8 mouse cellular contexts compared by ENCODE assay signal in genomic region chr6:33929342-33930086, GRCm38 (mm10).
DNase-seq lines count a peak whose midpoint lies in the region; ATAC-seq and TF ChIP-seq lines count a peak whose summit lies in the region.

No protein-coding gene starts in this region.

- 29% methylated on average over 13 of the region's 13 CpGs for WGBS in forebrain, embryonic 11.5 days
- 18% methylated on average over 13 of the region's 13 CpGs for WGBS in heart, embryonic 15.5 days
- 21% methylated on average over 13 of the region's 13 CpGs for WGBS in liver, embryonic 13.5 days (ENCODE audit: insufficient replicate concordance)
- WGBS in neural tube, embryonic 14.5 days, result 22% methylated on average over 13 of the region's 13 CpGs

- H3K27me3 ChIP-seq in forebrain, embryonic 11.5 days (ENCODE audit: control insufficient read depth, insufficient read depth, low read length), result no peaks in the 10 kb centered on the region
- H3K27me3 ChIP-seq in heart, embryonic 15.5 days, result no peaks in the 10 kb centered on the region
- H3K27me3 ChIP-seq in liver, embryonic 13.5 days, result no peaks in the 10 kb centered on the region
- H3K27me3 ChIP-seq in neural tube, embryonic 14.5 days (ENCODE audit: control insufficient read depth, insufficient read depth, low read length), result no peaks in the 10 kb centered on the region
- no peaks in the 10 kb centered on the region for H3K27me3 ChIP-seq in testis, adult 2 months (ENCODE audit: control insufficient read depth, insufficient read depth, low read length)

- H3K9ac ChIP-seq in forebrain, embryonic 11.5 days (ENCODE audit: low read length), result no peak overlapping the region; the same call in 1 of the 2 replicates
- no peak overlapping the region for H3K9ac ChIP-seq in heart, embryonic 15.5 days
- H3K9ac ChIP-seq in liver, embryonic 13.5 days, result no peak overlapping the region
- no peak overlapping the region for H3K9ac ChIP-seq in neural tube, embryonic 14.5 days (replicated peaks; ENCODE audit: low read depth, low read length)

- peak; percentile 9 to 12 for DNase-seq in CD8-positive naive resting alpha-beta T cell, adult 2 months (ENCODE audit: low read depth in 2 of 2, low spot score in 2 of 2)
- peak; percentile 71 for DNase-seq in brain, embryonic 18.5 days (ENCODE audit: low read depth, low spot score)
- DNase-seq in forebrain, embryonic 11.5 days (ENCODE audit: low spot score), result peak; percentile 91
- peak; percentile 93 for DNase-seq in kidney, postnatal 10 days
- DNase-seq in liver, embryonic 13.5 days, result peak; percentile 35

- ATAC-seq in forebrain, embryonic 11.5 days (replicated peaks; ENCODE audit: low FRiP score), result peak; percentile 71; the same call in 1 of the 2 replicates
- ATAC-seq in heart, embryonic 15.5 days (replicated peaks; ENCODE audit: insufficient number of reproducible peaks, insufficient read depth, low FRiP score, low read depth), result peak; percentile 80
- ATAC-seq in liver, embryonic 13.5 days (ENCODE audit: low read depth), result no peak
- ATAC-seq in neural tube, embryonic 14.5 days (ENCODE audit: low read depth), result peak; percentile 91

- no peak for TF ChIP-seq POLR2A in testis, adult 2 months (IDR thresholded peaks at IDR 0.05; ENCODE audit: control insufficient read depth, low read depth, low read length)

- TF ChIP-seq CTCF in testis, adult 2 months (IDR thresholded peaks at IDR 0.05; ENCODE audit: control insufficient read depth, insufficient read depth, insufficient replicate concordance, low read depth, low read length), result peak; percentile 67; the same call in 1 of the 2 replicates

- peaks cover 3% of the 10 kb centered on the region; the same call in 1 of the 2 replicates for H3K4me1 ChIP-seq in forebrain, embryonic 11.5 days (replicated peaks; ENCODE audit: control insufficient read depth, insufficient read depth, low read length)
- H3K4me1 ChIP-seq in heart, embryonic 15.5 days (replicated peaks), result peaks cover 10% of the 10 kb centered on the region
- H3K4me1 ChIP-seq in liver, embryonic 13.5 days (replicated peaks), result no peaks in the 10 kb centered on the region
- no peaks in the 10 kb centered on the region; the same call in 1 of the 2 replicates for H3K4me1 ChIP-seq in neural tube, embryonic 14.5 days (ENCODE audit: control insufficient read depth, insufficient read depth, low read length)
- no peaks in the 10 kb centered on the region for H3K4me1 ChIP-seq in testis, adult 2 months (ENCODE audit: control insufficient read depth, insufficient read depth, low read length)

- H3K36me3 ChIP-seq in forebrain, embryonic 11.5 days (ENCODE audit: control insufficient read depth, insufficient read depth, low read length), result no peaks in the 10 kb centered on the region
- no peaks in the 10 kb centered on the region for H3K36me3 ChIP-seq in heart, embryonic 15.5 days
- H3K36me3 ChIP-seq in liver, embryonic 13.5 days, result no peaks in the 10 kb centered on the region
- no peaks in the 10 kb centered on the region for H3K36me3 ChIP-seq in neural tube, embryonic 14.5 days (ENCODE audit: control insufficient read depth, insufficient read depth, low read length)
- no peaks in the 10 kb centered on the region for H3K36me3 ChIP-seq in testis, adult 2 months (ENCODE audit: control insufficient read depth, insufficient read depth, low read length)

- no peak overlapping the region for H3K4me3 ChIP-seq in forebrain, embryonic 11.5 days (ENCODE audit: low read depth, low read length)
- H3K4me3 ChIP-seq in heart, embryonic 15.5 days, result no peak overlapping the region
- H3K4me3 ChIP-seq in liver, embryonic 13.5 days (replicated peaks), result no peak overlapping the region
- no peak overlapping the region for H3K4me3 ChIP-seq in neural tube, embryonic 14.5 days (ENCODE audit: low read depth, low read length)
- no peak overlapping the region for H3K4me3 ChIP-seq in testis, adult 2 months (ENCODE audit: control insufficient read depth, low read depth, low read length)

- H3K27ac ChIP-seq in forebrain, embryonic 11.5 days (ENCODE audit: low read depth, low read length), result no peak overlapping the region
- H3K27ac ChIP-seq in heart, embryonic 15.5 days, result peak overlapping the region; percentile 53; the same call in 1 of the 2 replicates
- H3K27ac ChIP-seq in liver, embryonic 13.5 days, result no peak overlapping the region
- H3K27ac ChIP-seq in neural tube, embryonic 14.5 days (ENCODE audit: low read depth, low read length), result no peak overlapping the region
- no peak overlapping the region for H3K27ac ChIP-seq in testis, adult 2 months (ENCODE audit: control insufficient read depth, insufficient read depth, low read depth, low read length)

- no peaks in the 10 kb centered on the region for H3K9me3 ChIP-seq in forebrain, embryonic 11.5 days (ENCODE audit: control insufficient read depth, low read length)
- H3K9me3 ChIP-seq in heart, embryonic 15.5 days (replicated peaks), result no peaks in the 10 kb centered on the region
- H3K9me3 ChIP-seq in liver, embryonic 13.5 days (replicated peaks), result no peaks in the 10 kb centered on the region
- no peaks in the 10 kb centered on the region for H3K9me3 ChIP-seq in neural tube, embryonic 14.5 days (ENCODE audit: control insufficient read depth, low read length)

- no peak overlapping the region for H3K4me2 ChIP-seq in forebrain, embryonic 11.5 days (ENCODE audit: low read depth, low read length, severe bottlenecking)
- peak overlapping the region; percentile 17; the same call in 1 of the 2 replicates for H3K4me2 ChIP-seq in heart, embryonic 15.5 days
- no peak overlapping the region for H3K4me2 ChIP-seq in liver, embryonic 13.5 days
- H3K4me2 ChIP-seq in neural tube, embryonic 14.5 days (ENCODE audit: low read depth, low read length), result no peak overlapping the region

Comparison
In these comparisons a context has a peak if more than half of its experiments do, and no peak if none do; other contexts are left out.
1. DNase-seq: peak in every context shown above with its lines; median percentile 93 in kidney, postnatal 10 days; 91 in forebrain, embryonic 11.5 days; 71 in brain, embryonic 18.5 days; 35 in liver, embryonic 13.5 days; 10 in CD8-positive naive resting alpha-beta T cell, adult 2 months.